In the genomic region with DNA sequence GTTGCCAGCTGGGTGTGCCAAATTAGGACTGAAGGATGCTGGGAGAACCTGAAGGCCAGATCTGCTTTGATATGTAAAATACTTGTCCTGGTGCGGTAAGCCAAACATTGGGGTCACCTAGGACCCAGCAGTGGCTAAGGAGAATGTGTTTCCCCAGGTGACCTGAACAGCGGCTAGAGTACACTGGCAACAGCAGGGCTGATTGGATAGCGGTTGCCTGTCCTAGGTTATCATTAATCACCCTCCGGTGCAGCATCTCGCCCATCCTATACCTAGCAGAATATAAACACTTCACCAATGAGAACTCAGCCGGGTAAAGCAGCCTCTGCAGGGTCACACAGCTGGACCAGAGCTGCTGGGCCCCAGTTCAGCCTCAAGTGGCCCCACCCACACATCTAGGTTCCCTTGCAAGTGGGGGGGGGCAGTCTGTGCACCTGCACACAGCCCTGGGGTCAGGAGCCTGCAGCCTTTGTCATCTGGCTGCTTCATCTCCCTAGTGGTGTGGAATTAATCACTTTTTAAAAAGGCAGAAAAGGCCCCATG, we compare ENCODE assay signal across 10 mouse cellular contexts.
DNase-seq lines count a peak whose midpoint lies in the region; ATAC-seq and TF ChIP-seq lines count a peak whose summit lies in the region.
"Had no signal": no experiment of that assay in that cellular context is flagged by ENCODE, and none has a peak within 500 bp of the region (broad histone marks: within the 10 kb centered on the region; RNA-seq: fewer than 3 reads in every experiment).

No protein-coding gene starts in this region.

- 22% methylated on average over 6 of the region's 6 CpGs for WGBS in hindbrain, embryonic 13.5 days
- WGBS in midbrain, embryonic 10.5 days, result 37% methylated on average over 6 of the region's 6 CpGs

- peak; percentile 77 for ATAC-seq in hindbrain, embryonic 13.5 days (ENCODE audit: low FRiP score)
- ATAC-seq in frontal cortex, adult (ENCODE audit: low TSS enrichment), result no peak

- no peak for TF ChIP-seq CTCF in E14TG2a.4 (conservative IDR thresholded peaks at IDR 0.05; ENCODE audit: low read length)

- peak overlapping the region; percentile 51 for H3K4me3 ChIP-seq in E14TG2a.4 (replicated peaks; ENCODE audit: low read length)
- no peak overlapping the region for H3K4me3 ChIP-seq in hindbrain, embryonic 13.5 days
- no peak overlapping the region for H3K4me3 ChIP-seq in midbrain, embryonic 10.5 days
- H3K4me3 ChIP-seq: limb, embryonic 12.5 days had no signal

- peaks cover 68% of the 10 kb centered on the region for H3K4me1 ChIP-seq in E14TG2a.4 (replicated peaks; ENCODE audit: low read depth, low read length)
- peaks cover 19% of the 10 kb centered on the region for H3K4me1 ChIP-seq in hindbrain, embryonic 13.5 days (replicated peaks)
- peaks cover 19% of the 10 kb centered on the region for H3K4me1 ChIP-seq in midbrain, embryonic 10.5 days

- DNase-seq in A20 (ENCODE audit: low read depth, low spot score), result peak; percentile 43
- no peak for DNase-seq in midbrain, embryonic 10.5 days (ENCODE audit: low spot score)
- no peak for DNase-seq in MN1 (ENCODE audit: low spot score)
- no peak for DNase-seq in ovary, postnatal 10 days (ENCODE audit: low spot score)
- DNase-seq: gastrocnemius, postnatal 36 days; right cerebral cortex, postnatal 25 days had no signal

- H3K9ac ChIP-seq in hindbrain, embryonic 13.5 days, result no peak overlapping the region
- H3K9ac ChIP-seq: limb, embryonic 12.5 days had no signal

- H3K27ac ChIP-seq in hindbrain, embryonic 13.5 days, result peak overlapping the region; percentile 66; the same call in 1 of the 2 replicates
- peak overlapping the region; percentile 59 for H3K27ac ChIP-seq in midbrain, embryonic 10.5 days (replicated peaks)
- H3K27ac ChIP-seq: limb, embryonic 12.5 days had no signal

- H3K9me3 ChIP-seq in E14TG2a.4 (ENCODE audit: low read length), result no peaks in the 10 kb centered on the region
- H3K9me3 ChIP-seq in hindbrain, embryonic 13.5 days, result no peaks in the 10 kb centered on the region
- H3K9me3 ChIP-seq in midbrain, embryonic 10.5 days (replicated peaks), result no peaks in the 10 kb centered on the region
- H3K9me3 ChIP-seq: limb, embryonic 12.5 days had no signal

- H3K27me3 ChIP-seq in E14TG2a.4 (ENCODE audit: insufficient read depth, low read length), result no peaks in the 10 kb centered on the region
- H3K27me3 ChIP-seq in hindbrain, embryonic 13.5 days, result no peaks in the 10 kb centered on the region
- H3K27me3 ChIP-seq in midbrain, embryonic 10.5 days (ENCODE audit: low read depth, poor library complexity, severe bottlenecking), result no peaks in the 10 kb centered on the region
- H3K27me3 ChIP-seq: limb, embryonic 12.5 days had no signal

- peaks cover 13% of the 10 kb centered on the region; the same call in 1 of the 2 replicates for H3K36me3 ChIP-seq in E14TG2a.4 (ENCODE audit: insufficient read depth, low read length)
- no peaks in the 10 kb centered on the region for H3K36me3 ChIP-seq in hindbrain, embryonic 13.5 days
- H3K36me3 ChIP-seq in midbrain, embryonic 10.5 days, result no peaks in the 10 kb centered on the region
- H3K36me3 ChIP-seq: limb, embryonic 12.5 days had no signal

- H3K4me2 ChIP-seq in hindbrain, embryonic 13.5 days, result no peak overlapping the region
- H3K4me2 ChIP-seq: limb, embryonic 12.5 days had no signal
